In genomic region chr10:111724574-111725414, GRCm38 (mm10) we compare ENCODE assay signal across 11 mouse cellular contexts.
DNase-seq lines count a peak whose midpoint lies in the region; ATAC-seq lines count a peak whose summit lies in the region.
"Had no signal": no experiment of that assay in that cellular context is flagged by ENCODE, and none has a peak within 500 bp of the region (broad histone marks: within the 10 kb centered on the region; RNA-seq: fewer than 3 reads in every experiment).

No protein-coding gene starts in this region.

- peak; percentile 20 for DNase-seq in kidney, adult 9 months
- no peak for DNase-seq in kidney, adult 18-20 months
- DNase-seq in adrenal gland, postnatal 10 days = peak; percentile 26
- DNase-seq in embryo, embryonic 11 days = peak; percentile 43
- DNase-seq in testis, postnatal 10 days (ENCODE audit: low spot score) = no peak
- no peak for DNase-seq in urinary bladder, adult 18-20 months (ENCODE audit: low spot score in 2 of 2)
- DNase-seq: gastrocnemius, postnatal 36 days; heart, postnatal 36 days; lung, postnatal 10 days had no signal

- peak; percentile 63 for ATAC-seq in megakaryocyte progenitor cell, adult 5-6 weeks (replicated peaks; ENCODE audit: poor library complexity)
- ATAC-seq: forebrain, embryonic 14.5 days had no signal

Comparison
In these comparisons a context has a peak if more than half of its experiments do, and no peak if none do; other contexts are left out.
1. DNase-seq: peak in kidney, adult 9 months (single experiment), adrenal gland, postnatal 10 days (single experiment) and embryo, embryonic 11 days (single experiment); none in kidney, adult 18-20 months (single experiment), testis, postnatal 10 days (single experiment) and urinary bladder, adult 18-20 months (0 of 2).